22 mouse cellular contexts compared by ENCODE assay signal in genomic region chr13:56129578-56129977, GRCm38 (mm10).
"Had no signal": no experiment of that assay in that cellular context is flagged by ENCODE, and none has a peak within 500 bp of the region (broad histone marks: within the 10 kb centered on the region; RNA-seq: fewer than 3 reads in every experiment).

No protein-coding gene starts in this region.

- H3K27me3 ChIP-seq: heart, embryonic 12.5 days; hindbrain, embryonic 13.5 days; intestine, embryonic 15.5 days; limb, embryonic 12.5 days; liver, embryonic 13.5 days; liver, embryonic 15.5 days had no signal

- H3K9me3 ChIP-seq: heart, embryonic 10.5 days; heart, embryonic 12.5 days; hindbrain, embryonic 13.5 days; intestine, embryonic 15.5 days; limb, embryonic 10.5 days; limb, embryonic 12.5 days; liver, embryonic 13.5 days; liver, embryonic 15.5 days had no signal

- H3K4me2 ChIP-seq: heart, embryonic 12.5 days; hindbrain, embryonic 13.5 days; intestine, embryonic 15.5 days; limb, embryonic 12.5 days; liver, embryonic 11.5 days; liver, embryonic 13.5 days; liver, embryonic 15.5 days had no signal

- DNase-seq: gastrocnemius, postnatal 14 days; heart, adult 18-20 months; heart, postnatal 10 days; kidney, adult 18-20 months; kidney, adult 8-10 months; kidney, postnatal 10 days; kidney, postnatal 4 days; liver; liver, embryonic 13.5 days had no signal

- H3K4me3 ChIP-seq: heart, embryonic 10.5 days; heart, embryonic 12.5 days; hindbrain, embryonic 13.5 days; intestine, embryonic 15.5 days; layer of hippocampus, adult 2 months; left cerebral cortex, adult 2 months; limb, embryonic 10.5 days; limb, embryonic 12.5 days; liver, embryonic 13.5 days; liver, embryonic 15.5 days had no signal

- H3K9ac ChIP-seq: heart, embryonic 12.5 days; hindbrain, embryonic 13.5 days; intestine, embryonic 15.5 days; limb, embryonic 12.5 days; liver, embryonic 13.5 days; liver, embryonic 15.5 days had no signal

- ATAC-seq: hindbrain, embryonic 16.5 days; inflammation-experienced regulatory T-cells, adult 6 months; intestine, embryonic 15.5 days; intestine, postnatal 0 days had no signal

- H3K27ac ChIP-seq: heart, embryonic 10.5 days; hindbrain, embryonic 13.5 days; intestine, embryonic 15.5 days; layer of hippocampus, adult 2 months; left cerebral cortex, adult 2 months; limb, embryonic 10.5 days; limb, embryonic 12.5 days; liver, embryonic 13.5 days; liver, embryonic 15.5 days had no signal
